Mouse (Mus musculus) testis, adult 10 weeks (tissue): ENCODE data around the gene Atrip. TPM values are rescaled to one million over a fixed set of nuclear protein-coding genes. Genes with fewer than 3 reads are reported as not detected.

Source experiments
- polyA plus RNA-seq: library from polyadenylated mRNA; stranded (reverse); fragments of 350-450 nt; fragmentation: Illumina TruSeq; extraction: RNeasy Lipid Tissue Mini Kit (QIAGEN cat#74804); gene quantifications from one replicate; pipeline ENCODE4 v1.2.3, GENCODE M21; 2014; ENCODE audit warnings: low read depth, low replicate concordance

The Atrip gene
- polyA plus RNA-seq, result 5.9 TPM

GRCm38 (mm10) chr9:109073661-109074573 is at the start of gene Atrip:
TSS of gene Atrip (minus strand) at chr9:109074124.

GRCm38 (mm10) chr9:109095137-109095982 is 21.4 kb upstream of the Atrip start, which contains the start of gene Plxnb1:
TSS of gene Plxnb1 (plus strand) at chr9:109095389.

GRCm38 (mm10) chr9:109082124-109082800 is 8.3 kb upstream of the Atrip start, which contains the start of the genes Ccdc51 and Tma7:
TSS of gene Ccdc51 (plus strand) at chr9:109082493.
TSS of gene Tma7 (minus strand) at chr9:109082587.

GRCm38 (mm10) chr9:109059136-109059903 is 14.6 kb downstream of the Atrip start, which contains the start of gene Trex1:
TSS of gene Trex1 (minus strand) at chr9:109059734.

GRCm38 (mm10) chr9:109038086-109038895 is 35.6 kb downstream of the Atrip start, which contains the start of gene Shisa5:
TSS of gene Shisa5 (plus strand) at chr9:109038565.

Other genes with a start within 250 kb of the Atrip start
- gene Celsr3, start 247.8 kb downstream of the Atrip start, polyA plus RNA-seq, result 0.04 TPM
- gene Slc26a6, start 220.8 kb downstream of the Atrip start, polyA plus RNA-seq, result 0.36 TPM
- not detected for gene Tmem89, start 159.5 kb downstream of the Atrip start, polyA plus RNA-seq
- gene Uqcrc1, start 137.5 kb downstream of the Atrip start, polyA plus RNA-seq, result 73.6 TPM
- not detected for gene Col7a1, start 120.5 kb downstream of the Atrip start, polyA plus RNA-seq
- not detected for gene Ucn2, start 88.1 kb downstream of the Atrip start, polyA plus RNA-seq
- gene Pfkfb4, start 82.3 kb downstream of the Atrip start, polyA plus RNA-seq, result 3.4 TPM
- 1.7 TPM for gene Shisa5, start 35.6 kb downstream of the Atrip start, polyA plus RNA-seq
- gene Trex1, start 14.4 kb downstream of the Atrip start, polyA plus RNA-seq, result not detected
- gene Ccdc51, start 8.4 kb upstream of the Atrip start, polyA plus RNA-seq, result not detected
- 564 TPM for gene Tma7, start 8.5 kb upstream of the Atrip start, polyA plus RNA-seq
- 0.34 TPM for gene Plxnb1, start 21.3 kb upstream of the Atrip start, polyA plus RNA-seq
- gene Fbxw21, start 87.9 kb upstream of the Atrip start, polyA plus RNA-seq, result 0.35 TPM
- gene Fbxw13, start 121.9 kb upstream of the Atrip start, polyA plus RNA-seq, result 0.42 TPM
- gene Fbxw20, start 160.6 kb upstream of the Atrip start, polyA plus RNA-seq, result 0.85 TPM
- not detected for gene Fbxw14, start 213.6 kb upstream of the Atrip start, polyA plus RNA-seq